Mouse (Mus musculus): ENCODE measurements at regions not wholly inside any gene's neighbourhood (a gene's known extent, or its start where the extent isn't known, plus 50 kb on each side); places are given as distances from the start of the nearest gene placed in this dataset.
"Not testable (repeated sequence)": the region's sequence is repeated elsewhere in the genome, so short reads cannot be mapped to it uniquely, and the experiment has no call there.

DNA sequence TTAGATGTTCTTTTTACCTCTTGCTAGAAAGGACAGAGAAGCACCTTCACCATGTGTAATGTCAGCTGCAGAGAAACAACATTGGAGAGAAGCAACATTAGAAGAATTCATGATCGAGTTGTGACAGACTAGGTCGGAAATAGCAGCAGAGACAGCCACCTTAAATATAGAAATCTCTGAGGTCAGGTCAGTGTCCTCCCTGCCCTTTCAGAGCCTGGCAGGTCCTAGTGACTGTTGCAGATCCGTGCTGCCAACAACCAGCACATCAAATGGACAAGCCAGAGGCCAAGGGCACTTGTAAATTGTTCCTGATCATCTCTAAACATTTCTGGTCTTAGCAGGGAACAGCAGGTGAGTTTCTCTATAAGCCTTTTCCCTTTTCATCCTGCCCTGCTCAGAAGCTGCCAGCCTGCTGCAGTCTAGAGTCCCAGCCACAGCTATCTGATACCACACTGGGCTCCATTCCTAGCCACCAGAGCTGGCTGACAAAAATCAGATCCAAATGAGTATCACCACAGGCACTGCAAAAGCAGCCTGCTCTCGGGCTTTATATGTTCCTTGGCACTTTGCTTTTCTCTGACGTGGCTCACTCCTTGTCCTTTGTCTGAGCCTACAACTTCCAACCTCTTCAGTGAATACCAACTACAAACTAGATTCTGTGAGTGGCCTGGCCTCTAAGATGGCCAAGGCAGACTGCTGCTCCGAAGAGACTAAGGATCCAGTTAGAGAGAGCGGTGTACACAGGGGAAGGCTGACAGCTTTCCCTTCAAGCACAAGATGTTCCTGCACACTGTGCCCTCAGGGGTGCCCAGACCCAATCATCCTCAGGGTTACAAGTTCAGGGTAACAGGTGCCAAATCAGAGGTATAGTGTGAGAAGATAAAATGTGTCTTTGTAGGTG, 102.8 kb upstream of the Pfn2 start:
- WGBS: 74% methylated on average over 7 of the region's 7 CpGs
- Histone ChIP-seq H3K4me3 (ENCODE audit: low read depth, low read length) (no peak overlapping the region), H3K36me3 (ENCODE audit: control insufficient read depth, insufficient read depth, low read length) (no peaks in the 10 kb centered on the region), H3K27ac (ENCODE audit: low read depth, low read length) (no peak overlapping the region), H3K4me2 (ENCODE audit: low read depth) (no peak overlapping the region), H3K27me3 (ENCODE audit: control insufficient read depth, insufficient read depth, low read length) (no peaks in the 10 kb centered on the region), H3K9me3 (ENCODE audit: control insufficient read depth, low read length) (no peaks in the 10 kb centered on the region), H3K9ac (ENCODE audit: low read length) (no peak overlapping the region), H3K4me1 (ENCODE audit: control insufficient read depth, insufficient read depth, low read length) (no peaks in the 10 kb centered on the region)
- no peak for ATAC-seq (ENCODE audit: insufficient read depth, low FRiP score, low TSS enrichment)
- DNase-seq (ENCODE audit: low spot score): no peak

DNA sequence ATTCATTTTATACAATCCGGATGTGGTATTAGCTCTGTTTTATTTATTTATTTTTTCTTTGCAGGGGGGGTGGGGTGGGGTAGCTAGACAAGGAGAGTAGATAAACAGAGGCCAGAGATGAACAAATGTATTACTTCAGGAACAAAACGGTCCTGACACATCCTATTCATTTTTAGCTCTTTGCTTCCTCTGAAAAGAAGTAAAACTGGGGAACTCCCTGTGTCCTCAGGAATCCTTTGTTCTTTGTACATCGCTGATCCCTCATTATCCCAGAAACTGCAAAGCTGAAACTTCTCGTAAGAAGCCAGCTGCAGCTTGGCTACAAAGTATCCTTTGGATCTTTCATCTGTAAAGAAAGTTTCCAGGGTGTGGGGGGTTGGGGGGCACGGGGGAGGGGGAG, 103.6 kb upstream of the Pfn2 start:
- Histone ChIP-seq H3K27me3 (ENCODE audit: control insufficient read depth, insufficient read depth, low read length) (no peaks in the 10 kb centered on the region), H3K9ac (ENCODE audit: low read length) (no peak overlapping the region), H3K4me3 (ENCODE audit: low read depth, low read length) (no peak overlapping the region), H3K4me2 (ENCODE audit: low read depth) (no peak overlapping the region), H3K9me3 (ENCODE audit: control insufficient read depth, low read length) (no peaks in the 10 kb centered on the region), H3K4me1 (ENCODE audit: control insufficient read depth, insufficient read depth, low read length) (no peaks in the 10 kb centered on the region), H3K27ac (ENCODE audit: low read depth, low read length) (no peak overlapping the region), H3K36me3 (ENCODE audit: control insufficient read depth, insufficient read depth, low read length) (no peaks in the 10 kb centered on the region)
- ATAC-seq (ENCODE audit: insufficient read depth, low FRiP score, low TSS enrichment) (no peak), DNase-seq (ENCODE audit: low spot score) (no peak)
- WGBS: 30% methylated on average over 5 of the region's 5 CpGs

DNA sequence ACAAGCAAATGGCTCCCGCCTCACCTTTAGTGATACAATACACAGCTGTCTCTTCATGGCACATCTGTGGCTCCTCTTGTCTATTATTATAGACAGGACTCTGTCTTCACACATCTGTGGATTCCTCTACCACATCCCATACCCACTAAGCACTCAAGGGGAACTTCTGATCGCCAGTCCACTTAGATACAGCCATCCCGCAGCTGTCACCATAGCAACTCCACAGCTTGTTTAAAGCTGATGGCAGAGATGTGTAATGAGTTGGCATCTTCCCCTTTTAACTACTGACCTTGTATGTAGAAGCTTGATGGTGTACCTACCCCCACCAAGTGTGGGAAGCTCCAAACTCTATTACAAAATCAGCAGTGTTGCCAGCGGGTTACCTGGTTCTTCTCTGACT, 109.5 kb upstream of the Pfn2 start:
- Histone ChIP-seq H3K36me3 (ENCODE audit: control insufficient read depth, insufficient read depth, low read length) (no peaks in the 10 kb centered on the region), H3K27ac (ENCODE audit: low read depth, low read length) (no peak overlapping the region), H3K4me2 (ENCODE audit: low read depth) (no peak overlapping the region), H3K4me3 (ENCODE audit: low read depth, low read length) (no peak overlapping the region), H3K4me1 (ENCODE audit: control insufficient read depth, insufficient read depth, low read length) (no peaks in the 10 kb centered on the region), H3K9ac (ENCODE audit: low read length) (no peak overlapping the region), H3K9me3 (ENCODE audit: control insufficient read depth, low read length) (no peaks in the 10 kb centered on the region), H3K27me3 (ENCODE audit: control insufficient read depth, insufficient read depth, low read length) (no peaks in the 10 kb centered on the region)
- ATAC-seq (ENCODE audit: insufficient read depth, low FRiP score, low TSS enrichment) (no peak), DNase-seq (ENCODE audit: low spot score) (no peak)
- 88% methylated on average over 4 of the region's 4 CpGs for WGBS

DNA sequence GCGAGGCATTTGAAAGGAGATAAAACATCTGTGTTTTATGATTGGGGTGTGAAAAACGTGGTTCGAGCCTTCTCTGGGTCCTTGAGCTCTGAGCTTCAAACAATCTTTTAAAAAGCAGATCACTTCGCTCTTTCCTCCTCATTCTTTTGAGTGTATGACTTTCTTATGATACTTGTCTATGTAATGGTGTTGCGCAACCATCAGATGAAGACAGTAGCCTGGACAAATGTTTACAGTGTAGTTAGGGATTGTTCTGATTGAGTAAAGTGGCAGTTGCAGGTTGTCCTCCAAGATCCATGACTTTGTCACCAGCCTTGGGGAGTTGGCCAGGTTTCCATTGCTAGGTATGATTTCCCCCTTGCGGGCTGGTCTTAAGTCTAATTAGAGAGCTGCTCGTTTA, 116.1 kb upstream of the Pfn2 start:
- H3K9ac ChIP-seq (ENCODE audit: low read length): no peak overlapping the region
- WGBS: 91% methylated on average over 7 of the region's 7 CpGs

DNA sequence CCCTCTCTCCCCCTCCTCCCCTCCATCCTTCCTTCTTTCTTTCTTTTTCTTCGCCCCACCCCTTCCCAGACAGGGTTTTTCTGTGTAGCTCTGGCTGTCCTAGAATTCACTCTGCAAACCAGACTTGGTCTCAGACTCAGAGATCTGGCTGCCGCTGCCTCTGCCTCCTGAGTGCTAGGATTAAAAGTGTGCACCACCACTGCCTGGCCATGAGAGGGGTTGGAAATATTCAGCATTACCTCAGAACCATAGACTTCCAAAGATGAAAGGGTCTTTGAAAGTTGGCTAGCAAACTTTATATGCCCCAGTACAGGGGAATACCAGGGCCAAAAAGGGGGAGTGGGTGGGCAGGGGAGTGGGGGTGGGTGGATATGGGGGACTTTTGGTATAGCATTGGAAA, 122.7 kb upstream of the Pfn2 start:
- ATAC-seq (ENCODE audit: insufficient read depth, low FRiP score, low TSS enrichment); H3K4me2 ChIP-seq (ENCODE audit: low read depth); DNase-seq (ENCODE audit: low spot score); H3K4me3 ChIP-seq (ENCODE audit: low read depth, low read length); H3K27me3 ChIP-seq (ENCODE audit: control insufficient read depth, insufficient read depth, low read length); H3K36me3 ChIP-seq (ENCODE audit: control insufficient read depth, insufficient read depth, low read length); H3K9ac ChIP-seq (ENCODE audit: low read length); H3K27ac ChIP-seq (ENCODE audit: low read depth, low read length); H3K9me3 ChIP-seq (ENCODE audit: control insufficient read depth, low read length); H3K4me1 ChIP-seq (ENCODE audit: control insufficient read depth, insufficient read depth, low read length): not testable (repeated sequence)
- WGBS: 94% methylated on average over 2 of the region's 2 CpGs

More for the DNA sequence above, 116.1 kb upstream of the Pfn2 start:
- Histone ChIP-seq H3K4me3 (ENCODE audit: low read depth, low read length) (no peak overlapping the region), H3K4me1 (ENCODE audit: control insufficient read depth, insufficient read depth, low read length) (no peaks in the 10 kb centered on the region), H3K27me3 (ENCODE audit: control insufficient read depth, insufficient read depth, low read length) (no peaks in the 10 kb centered on the region), H3K36me3 (ENCODE audit: control insufficient read depth, insufficient read depth, low read length) (no peaks in the 10 kb centered on the region), H3K27ac (ENCODE audit: low read depth, low read length) (no peak overlapping the region), H3K9me3 (ENCODE audit: control insufficient read depth, low read length) (no peaks in the 10 kb centered on the region), H3K4me2 (ENCODE audit: low read depth) (no peak overlapping the region)
- no peak for DNase-seq (ENCODE audit: low spot score)
- no peak for ATAC-seq (ENCODE audit: insufficient read depth, low FRiP score, low TSS enrichment)

DNA sequence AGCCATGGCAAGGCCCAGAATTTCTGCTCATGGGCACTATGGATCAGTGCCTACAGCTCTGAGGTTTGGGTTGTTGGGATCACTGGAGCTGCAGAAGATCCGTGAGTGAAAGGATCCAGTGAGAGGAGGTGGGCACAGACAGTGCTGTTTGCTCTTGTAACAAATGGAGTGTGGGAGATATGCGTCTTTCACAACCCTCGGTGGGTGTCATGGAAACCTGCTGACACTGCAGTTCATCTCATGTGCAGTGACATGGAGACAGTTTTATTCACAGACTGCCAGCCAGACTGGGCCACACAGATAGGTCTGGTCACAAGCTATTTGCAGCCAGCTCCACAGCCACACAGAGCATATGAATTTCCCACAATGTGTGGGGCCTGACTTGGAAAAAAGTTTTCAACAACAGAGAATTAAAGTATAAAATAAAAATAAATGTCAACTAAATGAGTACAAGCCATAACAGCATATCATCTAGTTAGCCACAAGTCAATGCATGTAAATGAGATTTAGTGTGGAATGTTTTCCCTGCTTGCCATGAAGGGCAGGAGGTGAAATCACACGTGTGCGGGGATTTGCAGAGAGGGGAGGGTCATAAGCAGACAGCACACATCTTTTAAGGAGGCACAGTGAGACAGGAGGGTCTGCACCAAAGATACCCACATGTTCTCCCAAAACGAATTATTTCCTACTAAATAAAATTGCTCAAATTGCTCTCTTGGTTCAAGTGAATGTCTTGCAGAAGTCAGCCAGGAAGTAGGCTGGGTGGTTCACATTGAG, 124.8 kb upstream of the Pfn2 start:
- no peak overlapping the region for H3K4me3 ChIP-seq (ENCODE audit: low read depth, low read length)
- no peak overlapping the region for H3K4me2 ChIP-seq (ENCODE audit: low read depth)
- ATAC-seq (ENCODE audit: insufficient read depth, low FRiP score, low TSS enrichment) (peak; percentile 79), DNase-seq (ENCODE audit: low spot score) (peak; percentile 27)
- no peaks in the 10 kb centered on the region; the same call in 1 of the 2 replicates for H3K4me1 ChIP-seq (ENCODE audit: control insufficient read depth, insufficient read depth, low read length)
- H3K9ac ChIP-seq (ENCODE audit: low read length): no peak overlapping the region
- H3K27ac ChIP-seq (ENCODE audit: low read depth, low read length): no peak overlapping the region
- H3K36me3 ChIP-seq (ENCODE audit: control insufficient read depth, insufficient read depth, low read length): no peaks in the 10 kb centered on the region
- no peaks in the 10 kb centered on the region for H3K9me3 ChIP-seq (ENCODE audit: control insufficient read depth, low read length)
- WGBS: 30% methylated on average over 6 of the region's 6 CpGs
- no peaks in the 10 kb centered on the region for H3K27me3 ChIP-seq (ENCODE audit: control insufficient read depth, insufficient read depth, low read length)

DNA sequence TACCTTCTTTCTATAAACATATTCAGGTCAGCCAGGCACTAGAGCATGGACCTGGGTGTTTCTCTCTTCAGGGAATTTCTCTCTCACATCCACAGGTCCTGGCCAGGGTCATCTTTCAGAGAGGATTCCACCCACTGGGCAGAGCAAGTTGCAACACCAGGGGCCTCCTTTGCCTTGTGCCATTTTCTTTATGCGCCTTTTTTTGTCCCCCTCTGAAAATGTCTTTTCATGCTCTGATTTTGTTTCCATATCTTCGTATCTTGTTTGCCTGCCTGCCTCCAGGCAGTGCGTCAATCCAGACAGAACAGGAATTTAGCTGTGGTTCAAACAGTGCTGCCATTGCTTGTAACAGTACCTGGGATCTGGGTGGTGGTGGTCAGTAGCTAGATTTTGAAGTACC, 125.7 kb upstream of the Pfn2 start:
- no peaks in the 10 kb centered on the region for H3K27me3 ChIP-seq (ENCODE audit: control insufficient read depth, insufficient read depth, low read length)
- H3K27ac ChIP-seq (ENCODE audit: low read depth, low read length): no peak overlapping the region
- H3K4me3 ChIP-seq (ENCODE audit: low read depth, low read length): no peak overlapping the region
- no peak overlapping the region for H3K4me2 ChIP-seq (ENCODE audit: low read depth)
- no peaks in the 10 kb centered on the region; the same call in 1 of the 2 replicates for H3K4me1 ChIP-seq (ENCODE audit: control insufficient read depth, insufficient read depth, low read length)
- no peaks in the 10 kb centered on the region for H3K36me3 ChIP-seq (ENCODE audit: control insufficient read depth, insufficient read depth, low read length)
- WGBS: 85% methylated on average over 3 of the region's 3 CpGs
- no peak for ATAC-seq (ENCODE audit: insufficient read depth, low FRiP score, low TSS enrichment)
- DNase-seq (ENCODE audit: low spot score): no peak
- no peak overlapping the region for H3K9ac ChIP-seq (ENCODE audit: low read length)
- no peaks in the 10 kb centered on the region for H3K9me3 ChIP-seq (ENCODE audit: control insufficient read depth, low read length)

DNA sequence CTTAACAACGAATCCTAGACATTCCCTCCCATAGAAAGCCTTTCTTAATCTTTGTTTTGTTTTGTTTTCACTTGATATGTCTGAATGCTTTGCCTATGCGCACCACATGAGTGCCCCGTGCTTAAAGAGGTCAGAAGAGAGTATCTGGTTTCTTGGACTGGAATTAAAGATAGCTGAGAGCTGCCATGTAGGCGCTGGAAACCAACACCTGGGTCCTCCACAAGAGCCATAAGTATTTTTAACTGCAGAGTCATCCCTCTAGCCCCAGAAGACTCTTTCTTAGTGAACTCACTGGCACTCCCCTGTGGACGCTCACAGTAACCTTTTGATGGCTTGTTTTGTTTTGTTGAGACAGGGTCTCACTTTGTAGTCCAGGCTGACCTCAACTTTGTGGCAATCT, 127.5 kb upstream of the Pfn2 start:
- ATAC-seq (ENCODE audit: insufficient read depth, low FRiP score, low TSS enrichment): no peak
- 72% methylated on average over 5 of the region's 5 CpGs for WGBS
- Histone ChIP-seq H3K27me3 (ENCODE audit: control insufficient read depth, insufficient read depth, low read length) (no peaks in the 10 kb centered on the region), H3K4me2 (ENCODE audit: low read depth) (no peak overlapping the region), H3K4me3 (ENCODE audit: low read depth, low read length) (no peak overlapping the region), H3K9me3 (ENCODE audit: control insufficient read depth, low read length) (no peaks in the 10 kb centered on the region), H3K4me1 (ENCODE audit: control insufficient read depth, insufficient read depth, low read length) (no peaks in the 10 kb centered on the region; the same call in 1 of the 2 replicates), H3K36me3 (ENCODE audit: control insufficient read depth, insufficient read depth, low read length) (no peaks in the 10 kb centered on the region), H3K9ac (ENCODE audit: low read length) (no peak overlapping the region), H3K27ac (ENCODE audit: low read depth, low read length) (no peak overlapping the region)
- no peak for DNase-seq (ENCODE audit: low spot score)

Data from neural tube, embryonic 11.5 days (tissue).